Mouse (Mus musculus): ENCODE measurements around the gene Dhx37. TPM values are rescaled to one million over a fixed set of nuclear protein-coding genes. Genes with fewer than 3 reads are reported as not detected.

Dhx37 gene
- total and polyA plus RNA-seq, 3 experiments: 11.1 to 15.7 (median 12.4) TPM

GRCm38 (mm10) chr5:125383637-125384420 lies 50.1 kb downstream of the Dhx37 start:
- peaks cover 2% of the 10 kb centered on the region; the same call in 1 of the 2 replicates for H3K79me2 ChIP-seq (replicated peaks; ENCODE audit: control insufficient read depth, insufficient read depth, low read length)
- DNase-seq: no peak
- peak; percentile 6; the same call in 1 of the 2 replicates for TF ChIP-seq POLR2A (IDR thresholded peaks at IDR 0.05; ENCODE audit: insufficient read depth, low read depth, low read length)
- TF ChIP-seq EP300 (IDR thresholded peaks at IDR 0.05; ENCODE audit: insufficient read depth, low read depth, low read length): no peak
- H3K27ac ChIP-seq: no peak overlapping the region; the same call in 1 of the 2 replicates
- intact Hi-C loops (cut with DNase I): no loop called here
- WGBS: 40% methylated on average over 3 of the region's 3 CpGs
- H3K27me3 ChIP-seq (ENCODE audit: control insufficient read depth, insufficient read depth, low read length): no peaks in the 10 kb centered on the region
- no peak overlapping the region for H3K4me3 ChIP-seq
- H3K36me3 ChIP-seq (ENCODE audit: control insufficient read depth, insufficient read depth, low read length): peaks cover 37% of the 10 kb centered on the region
- peaks cover 9% of the 10 kb centered on the region for H3K4me1 ChIP-seq (ENCODE audit: control insufficient read depth, insufficient read depth, low read length)
- no peak overlapping the region; the same call in 1 of the 2 replicates for H3K9ac ChIP-seq (ENCODE audit: low read depth, low read length)

GRCm38 (mm10) chr5:125382673-125383558 lies 51.0 kb downstream of the Dhx37 start:
- TF ChIP-seq EP300 (IDR thresholded peaks at IDR 0.05; ENCODE audit: insufficient read depth, low read depth, low read length) (peak; percentile 78), POLR2A (IDR thresholded peaks at IDR 0.05; ENCODE audit: insufficient read depth, low read depth, low read length) (peak; percentile 61), CTCF (IDR thresholded peaks at IDR 0.05) (peak; percentile 83)
- WGBS: 19% methylated on average over 6 of the region's 6 CpGs
- H3K27me3 ChIP-seq (ENCODE audit: control insufficient read depth, insufficient read depth, low read length): no peaks in the 10 kb centered on the region
- no peak overlapping the region for H3K4me3 ChIP-seq
- peaks cover 9% of the 10 kb centered on the region for H3K4me1 ChIP-seq (ENCODE audit: control insufficient read depth, insufficient read depth, low read length)
- intact Hi-C loops (cut with DNase I): no loop called here
- no peaks in the 10 kb centered on the region for H3K79me2 ChIP-seq (replicated peaks; ENCODE audit: control insufficient read depth, insufficient read depth, low read length)
- peaks cover 32% of the 10 kb centered on the region for H3K36me3 ChIP-seq (ENCODE audit: control insufficient read depth, insufficient read depth, low read length)
- H3K27ac ChIP-seq: peak overlapping the region; percentile 11; the same call in 1 of the 2 replicates
- H3K9ac ChIP-seq (ENCODE audit: low read depth, low read length): no peak overlapping the region; the same call in 1 of the 2 replicates
- peak; percentile 54 to 60 for DNase-seq

GRCm38 (mm10) chr5:125381954-125382672 lies 51.8 kb downstream of the Dhx37 start:
- Histone ChIP-seq H3K36me3 (ENCODE audit: control insufficient read depth, insufficient read depth, low read length) (peaks cover 32% of the 10 kb centered on the region), H3K4me1 (ENCODE audit: control insufficient read depth, insufficient read depth, low read length) (peaks cover 9% of the 10 kb centered on the region), H3K27ac (no peak overlapping the region; the same call in 1 of the 2 replicates), H3K27me3 (ENCODE audit: control insufficient read depth, insufficient read depth, low read length) (no peaks in the 10 kb centered on the region), H3K4me3 (no peak overlapping the region), H3K9ac (ENCODE audit: low read depth, low read length) (no peak overlapping the region), H3K79me2 (replicated peaks; ENCODE audit: control insufficient read depth, insufficient read depth, low read length) (no peaks in the 10 kb centered on the region)
- intact Hi-C loops (cut with DNase I): no loop called here
- TF ChIP-seq CTCF (IDR thresholded peaks at IDR 0.05): no peak
- TF ChIP-seq EP300 (IDR thresholded peaks at IDR 0.05; ENCODE audit: insufficient read depth, low read depth, low read length): no peak
- no peak for TF ChIP-seq POLR2A (IDR thresholded peaks at IDR 0.05; ENCODE audit: insufficient read depth, low read depth, low read length)
- 38% methylated on average over 5 of the region's 5 CpGs for WGBS
- DNase-seq: no peak

GRCm38 (mm10) chr5:125378919-125379318 lies 55.0 kb downstream of the Dhx37 start:
- Histone ChIP-seq H3K4me3 (no peak overlapping the region), H3K27me3 (ENCODE audit: control insufficient read depth, insufficient read depth, low read length) (no peaks in the 10 kb centered on the region), H3K36me3 (ENCODE audit: control insufficient read depth, insufficient read depth, low read length) (peaks cover 11% of the 10 kb centered on the region), H3K9ac (ENCODE audit: low read depth, low read length) (no peak overlapping the region), H3K79me2 (replicated peaks; ENCODE audit: control insufficient read depth, insufficient read depth, low read length) (no peaks in the 10 kb centered on the region), H3K4me1 (ENCODE audit: control insufficient read depth, insufficient read depth, low read length) (peaks cover 3% of the 10 kb centered on the region; the same call in 1 of the 2 replicates), H3K27ac (no peak overlapping the region)
- no peak for DNase-seq
- no peak for TF ChIP-seq POLR2A (IDR thresholded peaks at IDR 0.05; ENCODE audit: insufficient read depth, low read depth, low read length)
- TF ChIP-seq EP300 (IDR thresholded peaks at IDR 0.05; ENCODE audit: insufficient read depth, low read depth, low read length): no peak
- peak; percentile 54 for TF ChIP-seq CTCF (IDR thresholded peaks at IDR 0.05)
- WGBS: 71% methylated on average over 5 of the region's 5 CpGs
- intact Hi-C loops (cut with DNase I): loop anchor here (2.0 kb wide), 1 partner anchor 82 kb away; no protein-coding TSS in a partner anchor

GRCm38 (mm10) chr5:125377214-125377613 lies 56.7 kb downstream of the Dhx37 start:
- Histone ChIP-seq H3K27me3 (ENCODE audit: control insufficient read depth, insufficient read depth, low read length) (no peaks in the 10 kb centered on the region), H3K4me1 (ENCODE audit: control insufficient read depth, insufficient read depth, low read length) (no peaks in the 10 kb centered on the region), H3K4me3 (no peak overlapping the region), H3K9ac (ENCODE audit: low read depth, low read length) (no peak overlapping the region), H3K79me2 (replicated peaks; ENCODE audit: control insufficient read depth, insufficient read depth, low read length) (no peaks in the 10 kb centered on the region), H3K27ac (no peak overlapping the region), H3K36me3 (ENCODE audit: control insufficient read depth, insufficient read depth, low read length) (no peaks in the 10 kb centered on the region)
- TF ChIP-seq EP300 (IDR thresholded peaks at IDR 0.05; ENCODE audit: insufficient read depth, low read depth, low read length): no peak
- no peak for TF ChIP-seq CTCF (IDR thresholded peaks at IDR 0.05)
- TF ChIP-seq POLR2A (IDR thresholded peaks at IDR 0.05; ENCODE audit: insufficient read depth, low read depth, low read length): no peak
- DNase-seq: no peak
- 75% methylated on average over 7 of the region's 7 CpGs for WGBS
- intact Hi-C loops (cut with DNase I): no loop called here
